Mouse (Mus musculus) embryonic fibroblast, embryonic 13.5 days (primary cell): ENCODE results near the gene Chchd1.
A peak's percentile ranks its signal among the peaks of the same experiment; 100 is the strongest.

ENCODE experiments used
- CTCF ChIP-seq: IDR thresholded peaks from 2 replicates; pipeline ENCODE4 v1.5.1; 2011; ENCODE audit warnings: mild to moderate bottlenecking, control low read depth, low read length, moderate library complexity, borderline replicate concordance; ENCODE audit not compliant: insufficient read depth
- POLR2A ChIP-seq: IDR thresholded peaks from 2 replicates; pipeline ENCODE4 v1.6.1; 2011; ENCODE audit warnings: low read depth, mild to moderate bottlenecking, control low read depth, low read length, moderate library complexity

DNA sequence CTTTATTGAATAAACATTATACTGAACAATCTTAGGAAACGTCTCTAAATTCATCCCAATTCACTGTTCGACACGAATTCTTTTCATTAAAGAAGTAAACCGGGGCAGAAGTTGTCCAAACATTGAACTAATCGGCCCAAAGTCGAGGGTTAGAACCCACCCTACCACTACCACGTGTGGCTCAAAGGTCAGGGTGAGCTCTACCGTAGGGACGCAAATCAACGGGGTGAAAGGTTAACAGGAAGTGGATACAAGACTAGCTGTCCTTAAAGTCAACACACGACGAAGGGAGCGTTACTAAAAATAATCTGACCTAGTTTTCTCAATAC lies 29.1 kb upstream of the Chchd1 start:
- TF ChIP-seq CTCF, result no peak
- TF ChIP-seq POLR2A, result peak; percentile 39; the same call in 1 of the 2 replicates
